In the genomic region with DNA sequence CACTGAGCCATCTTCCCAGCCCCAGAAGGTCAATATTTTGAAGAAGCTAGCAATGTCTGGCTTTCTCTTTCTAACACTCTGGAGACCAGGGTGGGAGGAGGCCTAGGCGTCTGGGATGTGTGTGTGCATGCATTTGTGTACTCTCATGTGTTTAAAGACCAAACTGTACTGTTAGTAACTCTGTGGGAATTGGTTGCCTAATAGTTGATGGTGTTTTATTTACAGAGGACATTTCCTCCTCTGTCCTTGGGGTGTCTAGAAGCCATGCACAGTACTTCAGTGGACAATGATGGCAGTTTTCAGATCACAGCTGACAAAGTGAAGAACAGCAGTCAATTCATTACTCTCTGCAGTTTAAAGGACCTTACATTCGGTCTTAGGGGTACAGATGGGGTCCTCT, we compare ENCODE assay signal across 27 mouse cellular contexts. TPM values are rescaled to one million over a fixed set of nuclear protein-coding genes. Genes with fewer than 3 reads are reported as not detected.
"Had no signal": no experiment of that assay in that cellular context is flagged by ENCODE, and none has a peak within 500 bp of the region (broad histone marks: within the 10 kb centered on the region; RNA-seq: fewer than 3 reads in every experiment).

No protein-coding gene starts in this region.

- H3K27ac ChIP-seq: gastrocnemius, adult 2 months; heart, adult 2 months; heart, embryonic 13.5 days; heart, embryonic 15.5 days; hindbrain, embryonic 10.5 days; hindbrain, embryonic 12.5 days; hindbrain, embryonic 14.5 days; intestine, embryonic 15.5 days; layer of hippocampus, adult 2 months; left cerebral cortex, adult 2 months; limb, embryonic 10.5 days; limb, embryonic 12.5 days; liver, embryonic 13.5 days had no signal

- H3K4me1 ChIP-seq: hindbrain, embryonic 12.5 days; intestine, embryonic 15.5 days; limb, embryonic 12.5 days had no signal

- DNase-seq: gastrocnemius, adult 2 months; gastrocnemius, postnatal 10 days; gastrocnemius, postnatal 25 days; heart, adult 2 months; heart, postnatal 14 days; heart, postnatal 4 days; kidney, adult 18-20 months; kidney, adult 8-10 months; kidney, postnatal 10 days; kidney, postnatal 25 days; kidney, postnatal 4 days; liver, embryonic 13.5 days had no signal

- H3K27me3 ChIP-seq: heart, embryonic 13.5 days; heart, embryonic 15.5 days; hindbrain, embryonic 12.5 days; intestine, embryonic 15.5 days; limb, embryonic 12.5 days; liver, embryonic 13.5 days had no signal

- H3K9me3 ChIP-seq: heart, embryonic 13.5 days; heart, embryonic 15.5 days; hindbrain, embryonic 10.5 days; hindbrain, embryonic 12.5 days; intestine, embryonic 15.5 days; limb, embryonic 10.5 days; limb, embryonic 12.5 days; liver, embryonic 13.5 days had no signal

- ATAC-seq: hindbrain, embryonic 16.5 days; inflammation-experienced regulatory T-cells, adult 6 months; intestine, embryonic 15.5 days; intestine, postnatal 0 days had no signal

- H3K4me2 ChIP-seq: heart, embryonic 11.5 days; heart, embryonic 13.5 days; heart, embryonic 15.5 days; hindbrain, embryonic 12.5 days; hindbrain, embryonic 14.5 days; intestine, embryonic 15.5 days; limb, embryonic 12.5 days; liver, embryonic 13.5 days had no signal

- H3K9ac ChIP-seq: heart, embryonic 13.5 days; heart, embryonic 15.5 days; hindbrain, embryonic 12.5 days; hindbrain, embryonic 14.5 days; intestine, embryonic 15.5 days; limb, embryonic 12.5 days; liver, embryonic 13.5 days had no signal

- H3K4me3 ChIP-seq: gastrocnemius, adult 2 months; heart, adult 2 months; heart, embryonic 13.5 days; heart, embryonic 15.5 days; hindbrain, embryonic 10.5 days; hindbrain, embryonic 12.5 days; intestine, embryonic 15.5 days; layer of hippocampus, adult 2 months; left cerebral cortex, adult 2 months; limb, embryonic 10.5 days; limb, embryonic 12.5 days; liver, embryonic 13.5 days had no signal

RNA-seq across cellular contexts. Expression of a gene that starts 27.5 kb away (rescaled TPM):
- total RNA-seq: heart, adult 2 months had no signal

RNA-seq across cellular contexts. Expression of a gene that starts 53.9 kb away (rescaled TPM):
- total RNA-seq: granulocyte monocyte progenitor cell, adult 5-6 weeks had no signal
